Mouse (Mus musculus) CH12.LX (cell line): ENCODE data around the gene Cnrip1.

ENCODE experiments used
- CHD2 ChIP-seq: IDR thresholded peaks from 2 replicates; pipeline ENCODE4 v1.6.1; 2011; ENCODE audit warnings: low read length, improper control_type of control experiment
- CTCF ChIP-seq, 2 experiments: IDR thresholded peaks in 1 of 2; conservative IDR thresholded peaks in 1 of 2; 2 replicates each; pipeline ENCODE4 v1.5.1; 2011 to 2012; ENCODE audit warnings: low read depth in 2 of 2, low read length in 2 of 2, improper control_type of control experiment in 1 of 2, inconsistent platforms in 1 of 2, mild to moderate bottlenecking in 1 of 2, moderate library complexity in 1 of 2
- EP300 ChIP-seq: IDR thresholded peaks from 2 replicates; pipeline ENCODE4 v1.6.1; 2011; ENCODE audit warnings: low read length, improper control_type of control experiment
- NELFE ChIP-seq: IDR thresholded peaks from 2 replicates; pipeline ENCODE4 v1.6.1; 2011; ENCODE audit warnings: low read depth, low read length, improper control_type of control experiment
- NRF1 ChIP-seq: IDR thresholded peaks from 2 replicates; pipeline ENCODE4 v1.6.1; 2014; ENCODE audit warnings: low read depth, mild to moderate bottlenecking, inconsistent platforms, low read length, improper control_type of control experiment, moderate library complexity
- POLR2A ChIP-seq: IDR thresholded peaks from 2 replicates; pipeline ENCODE4 v1.6.1; 2011; ENCODE audit warnings: low read depth, mild to moderate bottlenecking, improper control_type of control experiment, low read length
- RAD21 ChIP-seq: IDR thresholded peaks from 2 replicates; pipeline ENCODE4 v1.6.1; 2011; ENCODE audit warnings: low read depth, mild to moderate bottlenecking, low read length, improper control_type of control experiment, moderate library complexity
- RCOR1 ChIP-seq: conservative IDR thresholded peaks from 2 replicates; pipeline ENCODE4 v1.6.1; 2012; ENCODE audit warnings: low read depth, mild to moderate bottlenecking, inconsistent platforms, low read length, improper control_type of control experiment
- SIN3A ChIP-seq: IDR thresholded peaks from 2 replicates; pipeline ENCODE4 v1.6.1; 2012; ENCODE audit warnings: low read length, improper control_type of control experiment, inconsistent platforms
- USF1 ChIP-seq: IDR thresholded peaks from 2 replicates; pipeline ENCODE4 v1.6.1; 2014; ENCODE audit warnings: low read depth, mild to moderate bottlenecking, inconsistent platforms, low read length, improper control_type of control experiment
- ZNF384 ChIP-seq: IDR thresholded peaks from 2 replicates; pipeline ENCODE4 v1.6.1; 2012; ENCODE audit warnings: low read depth, low read length, improper control_type of control experiment, inconsistent platforms

- TF ChIP-seq NELFE (no peak), RCOR1 (no peak), EP300 (no peak), ZNF384 (no peak), CTCF (conservative IDR thresholded peaks at IDR 0.05 in 1 of 2, IDR thresholded peaks at IDR 0.05 in 1 of 2; ENCODE audit: low read depth in 2 of 2, low read length in 2 of 2) (no peak), RAD21 (no peak), SIN3A (no peak; the same call in 1 of the 2 replicates), NRF1 (no peak), POLR2A (no peak), CHD2 (no peak), USF1 (no peak)
Observed at GRCm38 (mm10) chr11:17007517-17008173, 43.7 kb upstream of the Cnrip1 start.
